Mouse (Mus musculus): ENCODE data around the gene Acpp. TPM values are rescaled to one million over a fixed set of nuclear protein-coding genes. Genes with fewer than 3 reads are reported as not detected.

Acpp gene
- total RNA-seq, 2 experiments from 2014 or later = 0.76 TPM; not detected in 1

DNA sequence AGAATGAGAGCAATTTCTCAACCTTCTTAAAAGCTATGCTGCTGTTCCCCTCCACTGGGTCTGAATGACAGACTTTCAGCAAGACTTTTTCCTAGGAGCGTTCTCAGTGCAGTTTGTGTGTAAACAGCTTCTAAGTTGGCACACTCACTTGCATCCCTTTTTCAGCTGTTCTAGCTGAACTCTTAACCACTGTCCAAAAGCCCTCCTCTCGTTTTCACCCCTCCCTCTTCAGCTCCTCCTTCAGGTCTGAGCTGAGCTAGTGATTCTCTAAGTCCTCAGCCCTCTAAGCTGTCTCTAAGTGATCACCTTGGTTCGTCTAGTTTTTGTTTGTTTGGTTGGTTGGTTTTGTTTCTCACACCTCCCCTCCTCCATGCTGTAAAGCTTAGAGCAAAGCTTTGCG lies 77.2 kb downstream of the Acpp start:
- Histone ChIP-seq H3K4me3 (no peak overlapping the region), H3K27ac (no peak overlapping the region)
- no peak for TF ChIP-seq CTCF (conservative IDR thresholded peaks at IDR 0.05)
- DNase-seq (ENCODE audit: low spot score in 2 of 2) = no peak

- H3K27ac ChIP-seq = peak overlapping the region; percentile 11; the same call in 1 of the 2 replicates
- no peak overlapping the region for H3K4me3 ChIP-seq
- no peak for DNase-seq (ENCODE audit: low spot score in 2 of 2)
- TF ChIP-seq CTCF (conservative IDR thresholded peaks at IDR 0.05) = no peak
Measured at GRCm38 (mm10) chr9:104256085-104256484, 81.5 kb downstream of the Acpp start.

DNA sequence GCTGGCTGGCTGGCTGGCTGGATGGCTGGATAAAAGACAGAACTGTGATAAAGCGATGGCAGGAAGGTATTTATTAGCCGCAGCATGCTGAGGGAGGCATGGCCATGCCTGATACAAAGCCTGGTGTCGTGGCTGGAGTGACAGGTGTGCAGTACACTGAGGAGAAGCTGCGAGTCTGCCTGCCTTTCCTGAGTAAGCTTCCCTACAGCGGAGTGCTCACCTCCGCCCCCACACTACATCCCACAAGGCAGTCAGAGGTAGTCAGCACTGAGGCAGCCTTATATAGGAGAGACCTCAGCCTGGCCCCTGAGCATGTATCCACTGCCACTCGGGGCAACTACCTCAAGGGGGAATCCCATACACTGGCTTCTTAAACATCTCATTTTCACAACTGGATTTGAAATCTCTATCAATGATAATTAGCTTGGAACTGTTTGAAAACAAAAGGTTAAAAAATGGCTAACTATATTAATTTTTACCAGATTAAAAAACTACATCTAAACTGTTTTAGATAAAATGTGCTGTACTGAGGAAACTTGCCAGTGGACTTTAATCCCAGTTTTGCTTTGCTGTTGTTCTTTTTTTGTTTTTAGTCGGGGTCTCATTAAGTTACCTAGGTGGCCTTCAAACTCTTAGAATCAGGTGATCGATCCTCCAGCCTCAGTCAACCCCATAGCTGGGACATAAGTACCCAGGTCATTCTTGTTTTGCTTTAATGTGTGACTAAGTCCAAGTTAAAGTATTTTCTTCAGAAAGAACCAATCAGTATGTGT lies 83.0 kb downstream of the Acpp start:
- TF ChIP-seq CTCF (conservative IDR thresholded peaks at IDR 0.05) = no peak
- no peak for DNase-seq (ENCODE audit: low spot score in 2 of 2)
- Histone ChIP-seq H3K27ac (no peak overlapping the region), H3K4me3 (no peak overlapping the region)

- DNase-seq (ENCODE audit: low spot score in 2 of 2) = no peak
- Histone ChIP-seq H3K27ac (no peak overlapping the region), H3K4me3 (no peak overlapping the region)
- TF ChIP-seq CTCF (conservative IDR thresholded peaks at IDR 0.05) = no peak
Measured at GRCm38 (mm10) chr9:104252637-104253036, 84.9 kb downstream of the Acpp start.

DNA sequence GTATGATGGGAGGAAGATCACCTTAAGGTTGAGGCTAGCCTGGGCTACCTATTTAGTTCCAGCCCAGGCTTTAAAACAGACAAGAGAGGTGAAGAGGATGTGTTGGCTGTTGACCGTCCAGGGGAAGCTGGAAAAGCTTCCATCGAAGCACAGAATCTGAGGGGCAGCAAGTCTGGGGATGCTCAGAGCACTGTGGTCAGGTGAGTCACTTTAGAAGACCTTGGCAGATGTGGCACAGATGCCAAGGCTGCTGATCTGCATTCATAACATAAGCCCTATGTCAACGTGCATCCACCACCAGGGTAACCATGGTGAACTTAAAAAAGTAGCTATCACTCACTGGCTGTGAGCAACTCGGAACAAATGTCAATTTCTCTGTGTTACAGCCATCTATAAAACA lies 85.9 kb downstream of the Acpp start:
- no peak overlapping the region for H3K4me3 ChIP-seq
- DNase-seq (ENCODE audit: low spot score in 2 of 2) = no peak
- no peak for TF ChIP-seq CTCF (conservative IDR thresholded peaks at IDR 0.05)

DNA sequence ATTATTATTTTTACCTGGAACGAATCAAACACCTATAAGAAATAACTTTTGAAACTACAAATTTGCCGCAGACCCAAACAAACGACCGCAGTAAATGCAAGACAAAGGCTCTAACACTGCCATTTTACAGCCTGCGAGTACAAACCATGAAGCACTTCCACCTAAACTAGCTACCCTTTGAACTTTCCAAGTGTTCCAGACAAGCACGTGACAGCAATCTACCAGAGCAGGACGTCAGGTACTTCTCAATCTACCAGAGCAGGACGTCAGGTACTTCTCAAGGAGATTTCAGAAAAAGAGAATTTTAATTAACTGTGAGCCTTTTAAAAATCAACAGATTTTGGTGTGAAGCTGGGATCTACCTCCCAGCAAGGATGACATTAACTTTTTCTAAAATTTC lies 86.4 kb downstream of the Acpp start:
- Histone ChIP-seq H3K27ac (no peak overlapping the region), H3K4me3 (no peak overlapping the region)
- no peak for TF ChIP-seq CTCF (conservative IDR thresholded peaks at IDR 0.05)
- DNase-seq (ENCODE audit: low spot score in 2 of 2) = no peak

More for the DNA sequence above, 85.9 kb downstream of the Acpp start:
- no peak overlapping the region for H3K27ac ChIP-seq

GRCm38 (mm10) chr9:104247307-104247987 lies 90.1 kb downstream of the Acpp start:
- DNase-seq (ENCODE audit: low spot score in 2 of 2) = no peak
- no peak for TF ChIP-seq CTCF (conservative IDR thresholded peaks at IDR 0.05)
- Histone ChIP-seq H3K4me3 (no peak overlapping the region), H3K27ac (no peak overlapping the region)

DNA sequence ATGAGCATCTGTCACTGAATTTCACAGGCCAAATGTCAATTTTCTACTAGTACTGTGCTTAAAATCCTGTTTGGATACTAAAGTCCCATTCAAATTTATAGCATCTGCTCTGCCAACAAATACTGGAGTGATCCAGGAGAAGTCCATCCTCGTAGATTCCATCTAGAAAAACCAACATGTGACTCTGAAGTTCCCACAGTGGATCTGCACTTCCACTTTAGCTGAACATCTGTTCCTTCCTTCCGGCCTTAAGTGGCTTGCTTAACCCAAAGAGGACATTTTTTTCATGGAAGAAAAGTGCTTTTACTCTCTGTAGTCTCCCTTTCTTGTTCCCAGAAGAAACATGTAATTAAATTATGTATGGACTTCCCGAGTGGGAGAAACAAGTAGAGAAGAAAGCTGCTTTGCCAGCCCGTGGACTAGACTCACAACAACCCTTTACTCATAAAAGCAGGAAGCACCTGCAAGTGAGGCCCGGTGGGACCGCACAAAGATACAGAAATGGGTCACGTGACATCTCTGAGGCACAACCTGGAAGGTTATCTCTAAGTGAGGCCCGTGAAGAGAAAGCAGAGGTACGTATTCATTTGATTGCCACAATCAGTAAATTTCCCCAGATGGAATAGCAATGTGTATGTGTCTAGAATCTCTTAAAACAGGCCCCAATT lies 93.6 kb downstream of the Acpp start:
- no peak overlapping the region for H3K4me3 ChIP-seq
- DNase-seq (ENCODE audit: low spot score in 2 of 2) = no peak
- H3K27ac ChIP-seq = no peak overlapping the region
- no peak for TF ChIP-seq CTCF (conservative IDR thresholded peaks at IDR 0.05)

GRCm38 (mm10) chr9:104240146-104240545 lies 97.4 kb downstream of the Acpp start:
- no peak for DNase-seq (ENCODE audit: low spot score in 2 of 2)
- Histone ChIP-seq H3K4me3 (no peak overlapping the region), H3K27ac (no peak overlapping the region)
- TF ChIP-seq CTCF (conservative IDR thresholded peaks at IDR 0.05) = no peak

DNA sequence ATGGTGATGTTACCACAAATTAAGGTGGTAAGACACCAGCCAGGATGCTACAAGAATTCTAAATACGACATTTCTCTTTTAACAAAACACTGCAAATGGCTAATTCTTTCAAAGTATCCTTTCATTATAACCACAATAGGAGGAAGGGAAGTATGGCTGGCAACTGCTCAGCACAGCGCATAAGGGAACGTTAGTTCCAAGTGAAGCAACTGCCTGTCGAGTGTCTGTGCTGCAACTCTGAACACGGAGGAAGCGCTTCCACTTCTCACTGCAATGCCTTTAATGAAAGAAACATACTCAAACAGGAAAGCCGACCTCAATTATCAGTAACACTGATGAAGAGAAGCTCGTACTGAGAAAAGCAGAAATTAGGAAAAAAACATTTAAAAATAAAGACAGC lies 98.5 kb downstream of the Acpp start:
- H3K27ac ChIP-seq = no peak overlapping the region
- DNase-seq (ENCODE audit: low spot score in 2 of 2) = no peak
- TF ChIP-seq CTCF (conservative IDR thresholded peaks at IDR 0.05) = no peak
- no peak overlapping the region for H3K4me3 ChIP-seq

Other genes with a start within 250 kb of the Acpp start
- under 1 TPM in 1 of 2 experiments, not detected in 1; 0.49 TPM for gene Ackr4, start 210.8 kb downstream of the Acpp start, total RNA-seq (2021)
- gene Dnajc13, start 74.8 kb downstream of the Acpp start, total RNA-seq (2021) = 10 to 100 TPM; 58.0 to 61.0 TPM
- 100 to 1,000 TPM; 148 to 152 TPM for gene Cpne4, start 209.5 kb upstream of the Acpp start, total RNA-seq (2021)

Data from layer of hippocampus, adult 2 months (tissue).